Mouse (Mus musculus): ENCODE measurements around the gene Gpatch1.

Gpatch1 gene

DNA sequence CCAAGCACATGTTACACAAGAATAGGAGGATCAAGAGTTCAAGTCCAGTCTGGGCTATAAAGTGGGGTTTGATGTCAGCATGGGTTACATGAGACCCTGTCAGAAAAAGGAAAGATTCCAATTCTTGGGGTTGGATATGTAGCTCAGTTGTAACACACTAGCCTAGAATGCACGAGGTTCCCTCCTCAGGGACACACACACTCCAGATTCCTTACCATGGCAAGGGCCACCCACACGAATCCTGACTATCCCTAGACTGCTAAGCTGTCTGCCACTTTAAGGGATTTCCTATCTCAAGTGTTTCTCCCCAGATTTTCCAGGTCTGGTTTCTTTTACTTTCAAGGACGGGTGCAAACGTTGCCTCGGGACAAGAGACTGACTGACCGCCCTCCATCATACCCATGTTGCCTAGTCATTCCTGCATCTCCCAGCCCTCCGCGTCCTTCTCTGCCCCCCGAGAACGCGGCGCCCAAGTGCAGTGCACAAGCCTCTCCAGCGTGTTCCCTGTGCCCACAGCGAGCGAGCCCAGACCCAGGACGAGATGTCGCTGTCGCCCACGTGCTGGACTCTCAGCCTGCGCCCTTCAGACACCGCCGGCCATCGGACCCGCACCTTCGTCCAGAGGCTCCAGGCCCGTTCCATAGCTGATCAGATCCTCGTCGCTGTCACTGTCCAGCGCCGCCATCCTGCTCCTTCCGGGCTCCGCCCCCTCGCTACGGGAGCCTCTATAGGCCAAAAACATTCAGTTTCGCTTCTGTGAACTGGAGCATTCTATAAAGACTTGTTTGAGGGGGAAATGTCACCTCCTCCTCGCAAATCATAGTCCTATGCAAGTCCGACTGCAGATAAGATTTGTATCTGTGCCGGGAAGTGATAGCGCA, at the start of gene Gpatch1:
TSS of gene Gpatch1 (minus strand) at position 712 of the 881 bp plus-strand sequence.
- peak; percentile 83 for DNase-seq (ENCODE audit: low read depth, low spot score)

DNA sequence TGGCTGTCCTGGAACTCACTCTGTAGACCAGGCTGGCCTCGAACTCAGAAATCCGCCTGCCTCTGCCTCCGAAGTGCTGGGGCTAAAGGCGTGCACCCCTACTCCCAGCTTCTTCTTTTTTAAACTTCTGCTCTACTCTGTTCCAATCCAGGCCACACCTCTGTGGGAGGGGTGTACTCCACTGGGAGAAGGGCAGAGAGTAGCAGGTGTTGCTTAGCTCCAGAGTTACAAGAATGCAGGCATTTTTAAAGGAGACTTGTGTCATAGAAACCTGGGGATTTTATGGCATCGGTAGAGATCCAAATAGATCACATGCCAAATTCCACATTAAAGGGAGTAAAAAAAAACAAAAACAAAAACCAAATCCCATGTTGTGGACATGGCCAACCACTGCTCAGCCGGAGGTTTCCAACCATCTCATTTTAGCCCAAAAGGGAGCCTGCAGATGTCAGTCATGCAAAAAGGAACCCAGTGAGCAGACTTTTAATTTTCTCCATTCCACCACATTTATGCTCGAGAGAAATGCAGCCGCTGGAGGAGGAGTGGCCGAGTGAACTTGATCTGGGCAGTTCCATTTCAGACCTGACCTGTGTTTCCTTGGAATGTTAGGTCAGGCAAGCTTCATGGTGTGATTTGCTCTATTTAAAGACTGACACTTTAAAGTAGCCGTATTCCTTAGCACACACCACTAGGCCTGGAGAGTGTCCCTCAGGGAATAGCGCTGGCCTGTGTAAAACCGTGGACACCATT, 47.1 kb upstream of the Gpatch1 start:
- no peak for DNase-seq (ENCODE audit: low read depth, low spot score)

DNA sequence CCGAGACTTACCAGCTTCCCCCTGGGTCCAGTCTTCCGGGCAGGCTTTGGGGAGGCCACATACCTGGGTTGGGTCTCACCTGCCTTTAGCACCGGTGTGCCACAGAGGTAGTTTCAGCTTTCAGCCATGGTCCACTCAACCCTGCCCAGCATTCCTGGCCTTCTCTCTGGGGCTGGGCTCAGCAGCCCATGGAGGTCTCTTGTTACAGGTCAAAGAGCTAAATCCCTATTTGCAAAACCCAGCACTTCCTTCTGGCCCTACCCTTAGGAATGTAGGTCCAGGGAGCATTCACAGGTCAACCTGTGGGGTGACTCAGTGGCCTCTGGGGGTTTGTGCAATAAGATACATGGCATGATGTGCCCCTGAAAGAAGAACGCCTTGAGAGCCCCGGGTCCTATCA, 44.6 kb upstream of the Gpatch1 start:
- no peak for DNase-seq (ENCODE audit: low read depth, low spot score)

DNA sequence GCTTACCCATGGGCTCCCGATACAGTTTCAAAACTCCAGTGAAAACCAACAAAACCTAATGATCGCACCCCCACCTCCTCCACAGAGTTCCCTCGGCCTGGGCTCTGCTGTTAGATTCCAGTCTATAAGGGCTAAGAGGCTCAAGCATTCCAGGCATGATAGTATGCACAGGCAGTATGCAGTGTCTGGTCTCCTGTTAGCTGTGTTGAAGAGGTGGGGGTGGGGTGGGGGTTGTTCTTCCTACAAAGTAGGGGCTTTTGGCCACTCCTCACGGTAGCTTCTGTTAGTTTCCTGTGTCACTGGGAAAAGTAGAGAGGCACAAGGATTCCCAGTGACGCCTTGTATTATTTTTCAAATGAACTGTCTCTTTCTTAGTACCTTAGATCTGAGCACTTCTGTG, 44.0 kb upstream of the Gpatch1 start:
- DNase-seq (ENCODE audit: low read depth, low spot score), result no peak

DNA sequence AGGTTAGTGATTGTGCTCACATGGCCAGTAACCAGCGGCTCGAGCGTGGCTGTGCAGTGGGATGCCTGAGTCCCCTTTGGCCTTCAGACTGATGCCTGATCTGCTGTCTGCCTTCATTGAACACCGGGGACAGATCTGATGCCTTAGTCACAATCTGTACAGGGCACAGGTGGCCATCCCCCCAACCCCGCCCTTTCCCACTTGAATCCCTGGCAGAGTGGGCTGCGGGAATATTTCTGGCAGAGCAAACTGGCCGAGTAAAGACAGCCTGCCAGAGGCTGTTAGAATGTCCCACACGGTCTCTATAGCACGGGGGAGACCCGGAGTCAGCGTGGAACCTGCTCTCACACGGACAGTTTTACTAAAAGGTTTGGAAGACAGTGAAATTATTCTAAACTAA, 39.4 kb upstream of the Gpatch1 start:
- no peak for DNase-seq (ENCODE audit: low read depth, low spot score)

DNA sequence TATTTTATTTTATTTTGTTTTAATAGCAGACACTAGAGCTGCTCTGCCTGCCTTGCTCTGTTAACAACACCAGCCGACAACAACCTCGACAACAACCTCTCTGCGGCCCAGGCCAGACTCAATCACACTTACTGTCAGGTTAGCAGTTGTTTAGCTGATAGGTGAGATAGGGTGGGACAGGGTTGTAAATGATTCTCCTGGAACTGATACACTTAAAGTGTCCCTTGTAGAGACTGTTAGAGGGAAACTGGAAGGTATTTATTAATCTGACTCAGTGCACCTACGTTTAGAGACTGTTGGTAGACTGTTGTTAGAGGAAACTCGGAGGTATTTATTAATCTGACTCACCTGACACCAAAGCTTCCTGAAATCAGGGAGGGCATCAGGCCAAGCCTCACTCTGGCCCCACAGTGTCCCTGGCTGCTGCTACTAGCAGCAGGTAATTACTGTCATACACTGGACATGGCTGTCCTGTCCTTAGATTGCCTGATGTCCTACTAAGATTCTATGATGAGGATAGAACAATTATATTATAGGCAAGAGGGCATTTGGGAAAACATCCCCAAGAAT, 37.1 kb upstream of the Gpatch1 start:
- no peak for DNase-seq (ENCODE audit: low read depth, low spot score)

DNA sequence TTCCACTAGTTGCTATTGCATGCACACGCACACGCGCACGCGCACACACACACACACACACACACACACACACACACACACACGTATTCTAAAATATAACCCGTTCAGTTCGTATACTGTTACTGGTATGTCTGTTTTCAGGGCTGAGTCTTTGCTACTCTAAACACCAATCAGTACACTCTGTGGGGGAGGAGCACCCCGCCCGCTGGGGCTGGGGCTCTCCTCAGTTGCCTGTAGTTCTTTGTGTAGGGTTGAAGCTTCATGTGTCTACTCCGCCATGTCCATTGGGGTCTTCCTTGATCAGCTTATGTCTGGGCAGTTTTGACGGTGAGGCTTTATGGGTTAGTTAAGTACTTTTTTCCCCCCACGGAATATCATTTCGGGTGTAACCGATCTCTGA, 35.1 kb upstream of the Gpatch1 start:
- DNase-seq (ENCODE audit: low read depth, low spot score), result no peak

DNA sequence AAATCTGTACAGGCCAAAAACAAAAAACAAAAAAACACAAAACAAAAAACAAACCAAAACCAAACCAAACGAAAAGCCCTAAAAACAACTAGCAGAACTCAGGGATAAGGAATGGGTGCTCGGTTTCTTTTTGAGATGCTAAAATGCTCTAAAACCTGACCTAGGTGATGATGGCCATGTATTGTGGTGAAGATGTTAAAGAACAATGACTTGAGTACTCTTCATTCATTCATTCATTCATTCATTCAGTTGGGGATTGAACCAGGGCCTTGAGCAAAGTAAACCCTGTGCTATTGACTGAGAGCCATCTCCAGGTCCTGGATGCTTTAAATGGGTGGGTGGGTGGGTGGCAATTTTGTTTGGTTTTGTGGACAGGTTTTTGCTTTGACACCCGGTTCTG, 32.9 kb upstream of the Gpatch1 start:
- no peak for DNase-seq (ENCODE audit: low read depth, low spot score)

DNA sequence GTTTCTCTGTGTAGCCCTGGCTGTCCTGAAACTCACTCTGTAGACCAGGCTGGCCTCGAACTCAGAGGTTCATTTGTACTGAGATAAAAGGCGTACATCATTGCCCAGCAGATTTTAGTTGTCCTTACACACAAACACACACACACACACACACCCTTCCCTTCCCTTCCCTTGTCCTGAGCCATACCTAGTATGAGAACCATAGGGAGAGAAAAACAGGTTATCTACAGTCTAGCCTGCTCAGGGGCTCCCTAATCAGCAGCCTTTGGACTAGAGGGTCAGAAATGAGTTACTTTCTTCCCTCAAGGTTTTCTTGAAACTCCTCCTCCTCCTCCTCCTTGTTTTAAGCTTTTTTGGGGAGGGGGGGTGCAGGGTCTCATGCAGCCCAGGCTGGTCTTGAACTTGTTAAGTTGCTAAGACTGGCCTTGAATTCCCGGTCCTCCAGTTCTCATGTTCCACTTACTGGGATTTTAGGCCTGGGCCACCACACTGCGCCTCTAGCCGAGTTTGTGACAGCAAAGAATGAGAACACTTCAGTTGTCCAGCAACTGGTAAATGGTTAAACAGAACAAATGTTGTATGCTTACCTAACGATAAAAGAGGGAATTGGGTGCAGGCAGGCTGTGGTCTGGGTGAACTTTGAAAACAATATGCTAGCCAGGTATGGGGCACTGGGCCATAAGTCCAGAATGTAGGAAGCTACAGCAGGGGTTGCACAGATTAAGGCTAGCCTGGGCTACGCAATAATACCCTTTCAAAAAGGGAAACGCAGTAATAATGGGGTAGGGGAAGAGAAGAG, 31.8 kb upstream of the Gpatch1 start:
- DNase-seq (ENCODE audit: low read depth, low spot score), result no peak

DNA sequence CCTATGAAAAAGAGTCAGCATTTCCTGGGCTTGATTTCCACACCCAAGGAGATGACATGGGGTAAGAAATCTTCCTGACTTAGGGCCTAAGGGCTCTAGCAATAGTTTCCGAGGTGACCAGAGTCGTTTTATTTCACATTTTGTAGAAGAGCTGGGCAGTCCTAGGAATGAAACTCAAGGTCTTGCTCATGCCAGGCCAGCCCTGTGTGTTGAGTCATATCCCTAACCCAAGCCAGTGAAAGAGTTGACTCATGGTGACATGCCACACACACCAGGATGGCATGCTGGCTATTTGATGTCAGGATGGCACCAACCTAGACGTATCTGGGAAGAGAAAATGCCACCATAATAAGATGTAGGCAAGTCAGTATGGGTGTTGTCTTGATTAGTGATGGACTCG, 30.8 kb upstream of the Gpatch1 start:
- no peak for DNase-seq (ENCODE audit: low read depth, low spot score)

DNA sequence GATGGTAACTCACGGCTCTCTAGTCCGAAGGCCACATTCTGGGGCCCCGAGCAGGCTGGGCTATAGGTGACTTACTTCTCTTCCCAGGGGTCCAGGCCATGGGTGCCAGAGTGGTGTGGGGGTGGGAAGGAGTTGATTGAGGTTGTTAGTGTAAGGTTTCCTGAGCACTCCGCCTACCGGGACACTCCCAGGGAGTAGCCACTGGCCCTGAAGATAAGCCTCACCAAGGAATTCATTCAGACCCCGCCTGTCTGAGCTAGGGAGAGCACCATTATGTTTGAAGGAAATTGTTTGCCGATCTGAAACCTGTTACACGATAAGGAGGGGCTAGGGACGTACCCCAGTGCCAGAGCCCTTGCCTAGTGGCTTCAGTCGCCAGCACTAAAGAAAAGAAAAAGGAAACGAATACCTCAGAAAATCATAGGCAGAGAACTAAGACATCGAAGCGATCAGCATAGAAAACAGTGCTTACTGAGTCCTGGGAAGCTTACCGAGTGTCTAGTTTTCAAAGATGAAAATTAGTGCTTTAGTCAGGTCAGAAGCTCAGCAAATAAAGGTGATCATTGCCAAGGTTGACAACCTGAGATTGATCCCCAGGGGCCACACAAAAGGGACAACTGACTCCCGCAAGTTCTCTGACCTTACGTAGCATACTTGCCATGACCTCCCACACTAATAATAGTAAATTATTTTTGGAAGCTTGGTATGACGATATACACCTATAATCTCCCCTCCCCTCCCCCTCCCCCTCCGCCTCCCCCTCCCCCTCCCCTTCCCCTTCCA, 29.9 kb upstream of the Gpatch1 start:
- no peak for DNase-seq (ENCODE audit: low read depth, low spot score)

DNA sequence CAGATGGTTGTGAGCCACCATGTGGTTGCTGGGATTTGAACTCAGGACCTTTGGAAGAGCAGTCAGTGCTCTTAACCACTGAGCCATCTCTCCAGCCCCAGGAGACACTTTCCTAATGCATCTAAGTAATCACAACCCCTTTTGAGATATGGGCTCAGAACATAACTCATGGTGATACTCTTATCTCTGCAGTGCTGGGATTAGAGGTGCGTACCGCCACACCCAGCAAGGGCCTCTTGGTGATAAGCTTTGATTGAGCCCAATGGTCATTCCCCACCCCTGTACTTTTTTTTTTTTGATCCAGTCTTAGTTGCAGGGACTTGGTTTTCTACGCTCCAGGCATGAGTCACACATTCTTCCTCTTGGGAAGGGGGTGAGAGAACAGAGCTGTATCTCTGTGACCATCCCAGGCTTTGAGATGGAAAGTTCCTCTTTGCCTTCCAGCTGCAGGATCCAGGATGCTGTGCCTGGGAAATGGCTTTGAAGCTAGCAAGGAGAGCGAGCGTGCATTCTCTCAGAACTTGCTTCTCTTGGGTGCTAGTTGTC, 26.6 kb upstream of the Gpatch1 start:
- no peak for DNase-seq (ENCODE audit: low read depth, low spot score)

DNA sequence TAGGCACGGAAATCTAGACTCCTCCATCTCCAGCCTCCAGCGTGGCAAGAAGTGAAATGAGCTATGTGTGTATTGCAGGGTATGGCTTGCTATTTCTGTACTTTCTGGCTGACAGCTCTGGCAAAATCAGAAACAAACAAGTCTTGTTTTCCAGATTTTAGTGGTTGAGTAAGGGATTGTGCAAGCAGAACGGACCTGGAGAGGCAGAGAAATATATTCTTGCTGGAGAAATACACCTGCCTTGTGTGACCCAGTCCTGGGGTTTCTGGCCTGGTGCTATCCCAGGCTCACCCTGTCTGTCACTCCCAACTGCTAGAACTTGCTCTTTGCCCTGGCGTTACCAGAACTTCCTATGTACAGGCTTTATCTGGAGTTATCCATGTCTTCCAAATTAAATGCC, 24.3 kb upstream of the Gpatch1 start:
- peak; percentile 45 for DNase-seq (ENCODE audit: low read depth, low spot score)

DNA sequence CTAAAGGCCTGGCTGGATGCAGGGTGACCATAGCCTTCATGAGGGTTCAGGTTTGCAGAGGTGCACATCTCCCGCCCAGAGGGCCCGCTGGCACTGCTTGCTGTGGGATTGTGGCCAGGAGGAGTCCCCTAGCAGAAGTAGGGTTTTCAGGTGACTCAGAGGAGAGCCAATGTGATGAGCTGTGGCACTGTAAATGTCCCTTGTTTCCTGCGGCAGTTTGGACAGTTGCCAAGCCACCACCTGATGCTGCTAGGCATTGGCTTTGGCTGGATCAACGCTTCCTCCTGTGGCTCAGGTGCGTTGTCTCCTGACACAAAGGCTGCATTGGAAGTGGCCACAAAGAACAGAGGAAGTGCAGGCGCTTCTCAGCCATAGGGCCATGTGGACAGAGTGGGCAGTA, 23.0 kb upstream of the Gpatch1 start:
- DNase-seq (ENCODE audit: low read depth, low spot score), result no peak

DNA sequence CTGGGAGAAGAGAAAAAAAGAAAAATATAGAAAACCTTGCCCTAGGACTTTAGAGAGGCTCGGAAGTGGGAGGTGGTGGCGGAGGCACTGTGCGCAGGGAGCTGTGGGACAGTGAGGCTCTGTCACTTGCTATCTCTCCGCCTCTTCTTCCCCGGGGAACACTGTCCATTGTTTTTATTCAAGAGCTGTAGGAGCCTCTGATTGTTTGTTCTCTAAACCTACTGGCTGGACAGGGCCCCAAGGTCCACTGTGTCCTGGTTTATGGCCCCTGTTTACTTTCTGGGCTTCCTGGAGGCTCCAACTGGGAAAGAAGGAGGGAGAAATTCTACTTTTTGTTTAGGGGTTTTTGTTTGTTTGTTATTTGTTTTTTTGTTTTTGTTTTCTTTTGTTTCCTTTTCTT, 22.0 kb upstream of the Gpatch1 start:
- DNase-seq (ENCODE audit: low read depth, low spot score), result peak; percentile 39

DNA sequence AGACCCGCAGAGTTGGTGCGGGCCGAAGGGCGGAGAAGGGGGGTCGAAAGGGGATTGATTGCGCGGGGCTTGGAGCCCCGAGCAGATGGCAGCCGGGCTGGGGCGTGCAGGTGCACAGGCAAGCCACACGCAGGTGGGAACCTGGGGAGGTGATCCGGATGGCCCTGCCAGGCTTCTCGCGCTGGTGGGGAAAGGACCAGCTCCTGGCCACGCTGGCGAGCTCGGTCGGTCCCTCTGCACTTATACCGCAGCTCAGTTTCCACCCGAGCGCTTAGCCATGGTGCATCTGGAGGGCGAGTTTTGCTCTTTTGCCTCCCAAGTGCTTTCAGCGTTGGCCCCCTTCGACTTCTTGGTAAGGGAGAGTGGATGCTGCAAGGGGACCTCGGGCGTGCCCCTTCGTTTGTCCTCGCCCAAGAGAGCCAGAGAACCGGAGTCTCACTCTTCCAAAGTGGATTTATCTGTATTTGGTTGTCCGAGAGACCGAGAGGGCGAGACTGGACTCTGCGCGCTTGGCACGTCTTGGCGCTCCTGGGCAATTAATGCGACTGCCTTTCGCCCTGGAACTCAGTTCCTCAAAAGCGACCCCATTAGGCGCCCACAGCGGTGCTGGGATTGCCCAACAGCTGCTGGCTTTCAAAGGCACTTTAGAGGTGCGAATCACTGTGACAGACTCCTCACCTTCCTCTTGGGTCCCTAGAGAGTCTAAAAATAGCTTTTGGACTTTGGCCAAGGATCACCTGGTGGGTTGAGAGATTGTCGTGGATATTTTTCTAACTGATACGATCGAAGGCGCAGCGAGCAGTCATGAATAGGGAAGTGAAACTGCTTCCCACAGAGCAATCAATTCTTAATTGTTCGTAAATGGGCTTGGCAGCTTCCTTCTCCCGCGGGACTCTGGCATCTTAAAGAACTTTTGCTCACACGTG, 16.6 kb upstream of the Gpatch1 start:
- DNase-seq (ENCODE audit: low read depth, low spot score), result no peak

DNA sequence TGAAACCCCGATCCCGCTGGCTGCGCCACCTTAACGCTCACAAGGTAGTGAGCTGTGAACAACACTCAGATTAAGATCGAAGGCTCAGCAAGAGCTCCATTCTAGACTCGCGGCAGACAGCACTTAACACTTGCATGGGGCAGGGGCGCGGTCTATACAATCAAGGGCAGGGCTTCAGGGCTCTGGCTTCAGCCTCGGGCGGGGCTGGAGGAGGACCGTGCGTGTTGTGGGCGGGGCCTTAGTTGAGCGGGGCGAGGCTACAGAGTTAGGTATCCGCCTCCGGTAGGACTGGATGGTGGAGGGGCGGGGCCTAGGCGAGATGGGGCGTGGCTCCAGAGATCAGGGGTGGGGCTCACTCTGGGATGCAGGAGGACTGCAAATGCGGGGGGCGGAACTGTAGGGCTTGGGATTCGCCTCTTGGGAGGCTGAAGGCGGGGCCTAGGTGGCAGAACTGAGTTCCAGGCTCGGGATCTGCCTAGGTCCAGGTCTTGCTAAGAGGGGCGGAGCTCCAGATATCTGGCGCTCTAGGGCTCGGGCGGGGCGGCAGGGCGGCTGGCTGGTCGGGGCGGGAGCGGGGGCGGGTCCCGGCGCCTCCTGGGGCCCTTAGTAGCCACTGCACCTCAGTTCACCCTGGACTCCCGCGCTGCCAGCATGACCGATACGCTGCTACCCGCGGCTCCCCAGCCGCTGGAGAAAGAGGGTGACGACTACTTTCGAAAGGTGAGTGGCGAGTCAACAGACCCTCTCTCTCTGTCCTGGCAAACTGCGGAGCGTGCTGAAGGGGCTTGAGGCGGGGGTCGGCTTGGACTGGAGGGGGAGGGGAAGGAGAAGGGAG, 15.7 kb upstream of the Gpatch1 start, which contains the start of gene Rhpn2:
TSS of gene Rhpn2 (plus strand) at position 479 of the 835 bp plus-strand sequence.
- DNase-seq (ENCODE audit: low read depth, low spot score), result peak; percentile 97

DNA sequence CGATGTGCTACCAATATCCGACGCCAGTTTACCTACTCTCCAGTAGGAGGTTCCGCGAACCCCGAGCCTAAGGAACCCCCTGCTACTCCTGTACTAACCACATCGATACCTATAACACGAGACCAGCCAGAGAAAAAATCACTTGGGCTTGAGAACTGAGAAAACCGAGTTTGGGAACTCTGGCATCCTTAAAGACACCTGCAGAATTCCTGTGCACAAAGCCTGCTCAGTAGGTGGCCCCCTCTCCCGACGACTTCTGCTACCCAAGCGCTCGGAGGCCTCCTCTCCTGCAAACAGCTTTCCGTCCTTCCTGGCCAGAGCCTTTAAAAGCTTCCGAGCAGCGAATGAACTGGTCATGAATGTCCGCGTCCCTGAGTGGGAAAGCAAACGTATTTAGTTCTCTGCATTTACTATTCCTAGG, 15.0 kb upstream of the Gpatch1 start:
- DNase-seq (ENCODE audit: low read depth, low spot score), result peak; percentile 53

DNA sequence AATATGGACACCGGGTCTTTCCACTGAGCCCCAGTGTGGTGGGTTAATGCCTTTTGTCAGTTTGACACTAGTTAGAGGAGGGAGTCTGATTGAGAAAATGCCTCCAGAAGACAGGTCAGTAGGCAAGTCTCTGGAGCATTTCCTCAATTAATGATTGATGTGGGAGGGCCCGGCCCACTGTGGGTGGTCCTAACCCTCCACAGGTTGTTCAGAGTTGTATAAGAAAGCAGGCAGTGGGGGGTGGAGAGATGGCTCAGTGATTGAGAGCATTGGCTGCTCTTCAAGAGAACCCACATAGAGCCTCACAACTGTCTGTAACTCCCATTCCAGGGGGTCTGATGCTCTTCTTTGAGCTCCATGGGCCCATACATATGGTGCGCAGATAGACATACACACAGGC, 13.3 kb upstream of the Gpatch1 start:
- no peak for DNase-seq (ENCODE audit: low read depth, low spot score)

All from telencephalon, adult 2 months (tissue).